Mouse (Mus musculus) midbrain, embryonic 10.5 days (tissue): ENCODE measurements around the gene BC107364. TPM values are rescaled to one million over a fixed set of nuclear protein-coding genes. Genes with fewer than 3 reads are reported as not detected.
"Not testable (repeated sequence)": the region's sequence is repeated elsewhere in the genome, so short reads cannot be mapped to it uniquely, and the experiment has no call there.

Source experiments
- DNase-seq: peaks from one replicate; pipeline ENCODE4 v3.0.0-alpha.2; 2017; ENCODE audit warnings: low spot score
- H3K27ac ChIP-seq: fragments of 300-500 bp; sonication (generic); replicated peaks from 2 replicates; pipeline ENCODE4 v1.5.1; 2016; ENCODE audit warnings: mild to moderate bottlenecking
- H3K27me3 ChIP-seq: fragments of 300-500 bp; sonication (generic); 2 replicates; pipeline ENCODE4 v1.6.1; 2016; ENCODE audit warnings: low read depth, mild to moderate bottlenecking; ENCODE audit not compliant: poor library complexity, severe bottlenecking
- H3K36me3 ChIP-seq: fragments of 300-500 bp; sonication (generic); 2 replicates; pipeline ENCODE4 v1.6.1; 2016; ENCODE audit warnings: mild to moderate bottlenecking, moderate library complexity
- H3K4me1 ChIP-seq: fragments of 300-500 bp; sonication (generic); 2 replicates; pipeline ENCODE4 v1.6.1; 2016
- H3K4me3 ChIP-seq: fragments of 300-500 bp; sonication (generic); 2 replicates; pipeline ENCODE4 v1.5.1; 2016; ENCODE audit warnings: mild to moderate bottlenecking, moderate library complexity
- H3K9me3 ChIP-seq: fragments of 300-500 bp; sonication (generic); replicated peaks from 2 replicates; pipeline ENCODE4 v1.6.1; 2016; ENCODE audit warnings: mild to moderate bottlenecking
- WGBS: fragments of 180-500 bp; shearing (Covaris S2); methylation state at CpG from one replicate; pipeline ENCODE4 v1.1.7; 2016; 5-methylcytosine and 5-hydroxymethylcytosine counted together
- polyA plus RNA-seq: library from polyadenylated mRNA; unstranded; fragments of >200 nt; fragmentation: Nextera tagmentation; extraction: Ambion mirVana; gene quantifications from 2 replicates; pipeline ENCODE4 v1.2.1, GENCODE M21; 2016

Gene BC107364
- polyA plus RNA-seq, 1 experiment from 2014 or later = 0.20 TPM

DNA sequence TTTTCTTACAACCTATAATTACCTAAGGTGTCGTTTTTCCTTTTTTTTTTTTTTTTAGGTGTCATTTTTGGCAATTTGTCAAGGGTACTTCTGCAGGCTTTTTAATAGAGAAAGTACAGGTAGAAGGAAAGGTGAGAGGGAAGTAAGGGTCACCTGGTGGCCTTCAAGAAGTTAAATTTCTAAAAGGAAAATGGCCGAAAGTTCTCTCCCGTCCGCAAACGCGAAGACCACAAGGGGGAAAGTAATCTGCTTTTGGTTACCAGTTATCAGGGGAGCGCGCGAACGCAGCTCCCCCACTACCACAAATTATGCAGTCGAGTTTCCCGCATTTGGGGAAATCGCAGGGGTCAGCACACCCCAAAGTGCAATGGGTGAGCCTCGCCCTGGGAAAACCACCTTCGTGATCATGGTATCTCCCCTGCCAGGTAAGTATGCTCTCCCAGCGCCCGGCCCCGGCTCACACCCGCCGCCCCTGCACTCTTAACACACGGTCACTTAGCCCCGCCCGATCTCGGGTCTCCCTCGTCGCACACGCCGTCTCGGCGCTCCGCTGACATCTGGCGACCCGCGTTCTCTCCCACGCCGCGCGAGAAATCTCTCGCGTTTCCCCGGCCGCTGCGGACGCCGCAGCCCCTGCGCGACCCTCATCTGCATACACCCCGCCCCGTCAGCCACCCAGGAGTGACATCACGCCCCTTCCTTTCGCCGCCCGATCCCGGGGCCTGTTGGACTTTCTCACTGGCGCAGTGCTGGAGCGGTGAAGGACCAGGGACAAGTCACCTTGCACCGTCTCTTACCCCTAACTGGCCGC lies 7.9 kb upstream of the BC107364 start:
- 0% methylated on average over 1 of the region's 58 CpGs for WGBS
- H3K4me3 ChIP-seq, H3K27ac ChIP-seq, H3K9me3 ChIP-seq, H3K36me3 ChIP-seq, DNase-seq: not testable (repeated sequence)
- H3K27me3 ChIP-seq = peaks cover 17% of the 10 kb centered on the region
- H3K4me1 ChIP-seq = peaks cover 11% of the 10 kb centered on the region

GRCm38 (mm10) chr3:96458886-96459439 lies 6.9 kb upstream of the BC107364 start:
- DNase-seq, H3K9me3 ChIP-seq, H3K27ac ChIP-seq, H3K36me3 ChIP-seq, H3K4me1 ChIP-seq, H3K4me3 ChIP-seq: not testable (repeated sequence)
- peaks cover 15% of the 10 kb centered on the region for H3K27me3 ChIP-seq
- no CpG with 5 or more reads among the region's 48 CpGs for WGBS

- WGBS = no CpG with 5 or more reads among the region's 53 CpGs
- H3K4me3 ChIP-seq, DNase-seq: not testable (repeated sequence)
Measured at GRCm38 (mm10) chr3:96458008-96458407, 5.9 kb upstream of the BC107364 start.

DNA sequence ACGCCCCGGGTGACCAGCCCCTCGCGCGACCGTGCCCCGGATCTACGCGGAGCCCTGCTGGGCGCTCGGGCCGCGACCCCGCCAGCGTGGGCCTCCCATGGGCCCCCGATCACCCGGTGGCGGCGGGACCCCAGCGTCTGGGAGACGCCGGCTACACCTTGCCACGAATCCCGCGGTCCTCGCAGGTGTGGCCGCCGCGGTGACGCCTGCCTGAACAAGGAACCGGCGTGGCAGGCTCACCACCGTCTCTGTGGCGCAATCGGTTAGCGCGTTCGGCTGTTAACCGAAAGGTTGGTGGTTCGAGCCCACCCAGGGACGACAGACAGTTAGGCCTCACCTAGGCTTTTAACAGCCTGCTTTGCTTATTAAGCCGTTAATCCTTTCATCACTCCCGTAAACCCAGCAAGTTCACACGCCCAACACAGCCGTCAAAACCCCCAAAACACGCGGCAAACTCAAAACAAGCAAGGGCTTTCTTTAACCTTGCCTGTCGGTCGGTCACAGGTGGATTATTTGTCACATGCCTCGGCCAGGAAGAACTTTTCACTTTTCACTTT lies 847 bp downstream of the BC107364 start:
- not testable (repeated sequence) for H3K36me3 ChIP-seq, DNase-seq, H3K27ac ChIP-seq, H3K9me3 ChIP-seq, H3K4me3 ChIP-seq, H3K4me1 ChIP-seq
- H3K27me3 ChIP-seq = peaks cover 19% of the 10 kb centered on the region
- WGBS = no CpG with 5 or more reads among the region's 50 CpGs

More at GRCm38 (mm10) chr3:96458008-96458407, 5.9 kb upstream of the BC107364 start:
- H3K4me1 ChIP-seq, H3K9me3 ChIP-seq, H3K27ac ChIP-seq, H3K36me3 ChIP-seq: not testable (repeated sequence)
- peaks cover 15% of the 10 kb centered on the region for H3K27me3 ChIP-seq

DNA sequence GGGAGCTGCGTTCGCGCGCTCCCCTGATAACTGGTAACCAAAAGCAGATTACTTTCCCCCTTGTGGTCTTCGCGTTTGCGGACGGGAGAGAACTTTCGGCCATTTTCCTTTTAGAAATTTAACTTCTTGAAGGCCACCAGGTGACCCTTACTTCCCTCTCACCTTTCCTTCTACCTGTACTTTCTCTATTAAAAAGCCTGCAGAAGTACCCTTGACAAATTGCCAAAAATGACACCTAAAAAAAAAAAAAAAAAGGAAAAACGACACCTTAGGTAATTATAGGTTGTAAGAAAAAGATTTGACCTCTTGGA lies 1.6 kb downstream of the BC107364 start:
- not testable (repeated sequence) for H3K27ac ChIP-seq, H3K9me3 ChIP-seq, H3K4me1 ChIP-seq, H3K36me3 ChIP-seq, H3K4me3 ChIP-seq, DNase-seq
- peaks cover 23% of the 10 kb centered on the region for H3K27me3 ChIP-seq
- 0% methylated on average over 1 of the region's 10 CpGs for WGBS

DNA sequence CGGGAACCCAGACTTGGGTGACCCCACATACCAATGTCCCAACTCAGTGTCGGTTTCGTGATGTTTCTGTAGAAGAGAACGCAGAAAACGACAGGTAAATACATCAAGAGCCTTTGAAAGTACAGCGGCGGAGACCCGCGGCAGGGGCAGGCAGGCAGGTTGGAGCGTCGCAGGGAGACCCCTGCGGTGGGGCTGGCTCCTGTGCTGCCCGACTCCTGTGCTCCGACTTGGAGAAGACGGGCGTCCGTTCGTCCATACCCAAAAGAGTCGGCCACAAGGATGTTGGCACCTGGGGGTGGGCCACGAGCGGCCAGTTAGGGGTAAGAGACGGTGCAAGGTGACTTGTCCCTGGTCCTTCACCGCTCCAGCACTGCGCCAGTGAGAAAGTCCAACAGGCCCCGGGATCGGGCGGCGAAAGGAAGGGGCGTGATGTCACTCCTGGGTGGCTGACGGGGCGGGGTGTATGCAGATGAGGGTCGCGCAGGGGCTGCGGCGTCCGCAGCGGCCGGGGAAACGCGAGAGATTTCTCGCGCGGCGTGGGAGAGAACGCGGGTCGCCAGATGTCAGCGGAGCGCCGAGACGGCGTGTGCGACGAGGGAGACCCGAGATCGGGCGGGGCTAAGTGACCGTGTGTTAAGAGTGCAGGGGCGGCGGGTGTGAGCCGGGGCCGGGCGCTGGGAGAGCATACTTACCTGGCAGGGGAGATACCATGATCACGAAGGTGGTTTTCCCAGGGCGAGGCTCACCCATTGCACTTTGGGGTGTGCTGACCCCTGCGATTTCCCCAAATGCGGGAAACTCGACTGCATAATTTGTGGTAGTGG lies 2.1 kb downstream of the BC107364 start:
- H3K4me3 ChIP-seq, DNase-seq, H3K4me1 ChIP-seq, H3K36me3 ChIP-seq, H3K9me3 ChIP-seq, H3K27ac ChIP-seq: not testable (repeated sequence)
- H3K27me3 ChIP-seq = peaks cover 23% of the 10 kb centered on the region
- WGBS = no CpG with 5 or more reads among the region's 68 CpGs

DNA sequence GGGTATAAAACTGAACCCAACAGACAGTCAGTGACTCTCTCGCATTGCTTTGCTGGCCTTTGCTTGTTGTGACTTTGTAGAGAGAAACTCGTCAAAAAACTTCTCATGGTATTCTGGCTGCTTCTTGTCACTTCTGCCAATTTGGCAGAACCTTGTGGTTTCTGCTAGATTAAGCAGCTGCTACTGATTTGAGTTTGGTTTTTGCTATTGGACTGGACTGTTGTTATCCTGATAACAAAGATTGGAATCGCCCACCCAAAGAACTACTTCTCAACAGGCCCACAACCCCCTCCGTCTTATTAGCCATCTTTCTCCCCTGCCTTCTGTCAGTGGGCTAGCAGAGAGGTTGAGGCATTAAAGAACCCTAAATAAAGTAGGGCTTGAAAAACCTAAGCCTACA lies 6.7 kb downstream of the BC107364 start:
- Histone ChIP-seq H3K36me3 (no peaks in the 10 kb centered on the region), H3K27me3 (peaks cover 62% of the 10 kb centered on the region), H3K9me3 (no peaks in the 10 kb centered on the region), H3K4me3 (no peak overlapping the region), H3K4me1 (peaks cover 20% of the 10 kb centered on the region), H3K27ac (no peak overlapping the region)
- no peak for DNase-seq
- WGBS = 91% methylated on average over 4 of the region's 4 CpGs

DNA sequence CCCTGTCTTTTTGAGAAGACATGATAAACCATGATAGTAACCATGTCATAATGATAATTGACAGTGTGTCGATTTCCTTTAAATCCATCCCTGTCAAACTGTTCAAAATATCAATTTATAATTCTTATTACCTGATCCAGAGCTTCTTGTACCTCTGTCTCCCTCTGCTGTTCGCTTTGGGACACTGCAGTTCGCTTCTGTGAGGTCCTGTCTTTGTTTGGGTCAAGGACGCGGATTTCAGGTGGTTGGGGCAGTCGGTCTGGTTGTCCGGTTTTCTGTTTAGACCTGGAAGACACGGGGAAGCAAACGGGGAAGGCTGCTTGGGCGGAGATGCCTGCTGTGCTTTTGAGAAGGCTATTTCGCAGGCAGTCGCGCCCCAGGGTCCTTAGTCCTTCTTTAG lies 11.5 kb downstream of the BC107364 start:
- under 1% methylated on average over 13 of the region's 13 CpGs for WGBS

GRCm38 (mm10) chr3:96435557-96436091 lies 16.5 kb downstream of the BC107364 start:
- Histone ChIP-seq H3K27me3 (peaks cover 84% of the 10 kb centered on the region), H3K4me3 (peak overlapping the region; percentile 51), H3K4me1 (peaks cover 36% of the 10 kb centered on the region), H3K9me3 (no peaks in the 10 kb centered on the region), H3K27ac (peak overlapping the region; percentile 42), H3K36me3 (no peaks in the 10 kb centered on the region)
- under 1% methylated on average over 26 of the region's 26 CpGs for WGBS
- DNase-seq = peak; percentile 72

More for the DNA sequence above, 11.5 kb downstream of the BC107364 start:
- no peaks in the 10 kb centered on the region for H3K36me3 ChIP-seq
- peak overlapping the region; percentile 56 for H3K4me3 ChIP-seq
- H3K27ac ChIP-seq = peak overlapping the region; percentile 69
- no peaks in the 10 kb centered on the region for H3K9me3 ChIP-seq
- peaks cover 30% of the 10 kb centered on the region for H3K4me1 ChIP-seq
- peak; percentile 79 for DNase-seq
- H3K27me3 ChIP-seq = peaks cover 98% of the 10 kb centered on the region

GRCm38 (mm10) chr3:96432207-96432606 lies 19.9 kb downstream of the BC107364 start:
- Histone ChIP-seq H3K27me3 (peaks cover 82% of the 10 kb centered on the region), H3K9me3 (no peaks in the 10 kb centered on the region), H3K27ac (peak overlapping the region; percentile 64), H3K4me1 (peaks cover 53% of the 10 kb centered on the region), H3K36me3 (no peaks in the 10 kb centered on the region), H3K4me3 (no peak overlapping the region)
- peak; percentile 68 for DNase-seq
- 14% methylated on average over 3 of the region's 3 CpGs for WGBS

GRCm38 (mm10) chr3:96429819-96430132 lies 22.3 kb downstream of the BC107364 start:
- Histone ChIP-seq H3K27me3 (peaks cover 82% of the 10 kb centered on the region), H3K36me3 (no peaks in the 10 kb centered on the region), H3K4me1 (peaks cover 57% of the 10 kb centered on the region), H3K9me3 (no peaks in the 10 kb centered on the region), H3K27ac (no peak overlapping the region), H3K4me3 (no peak overlapping the region)
- DNase-seq = no peak
- 68% methylated on average over 4 of the region's 4 CpGs for WGBS

- DNase-seq = no peak
- no peak overlapping the region for H3K27ac ChIP-seq
- H3K4me3 ChIP-seq = no peak overlapping the region
- no peaks in the 10 kb centered on the region for H3K9me3 ChIP-seq
- peaks cover 81% of the 10 kb centered on the region for H3K27me3 ChIP-seq
- WGBS = 88% methylated on average over 13 of the region's 13 CpGs
- peaks cover 63% of the 10 kb centered on the region for H3K4me1 ChIP-seq
- no peaks in the 10 kb centered on the region for H3K36me3 ChIP-seq
Measured at GRCm38 (mm10) chr3:96428941-96429818, 22.9 kb downstream of the BC107364 start.
